Mouse (Mus musculus) CH12.LX (cell line): ENCODE data around the gene Crybg2. TPM values are rescaled to one million over a fixed set of nuclear protein-coding genes. Genes with fewer than 3 reads are reported as not detected.

ENCODE experiments used
- DNase-seq: peaks from one replicate; pipeline ENCODE4 v3.0.0-alpha.2; 2013; ENCODE audit errors: extremely low read depth
- H3K27ac ChIP-seq: 2 replicates; pipeline ENCODE4 v1.5.1; 2012; ENCODE audit warnings: low read depth, mild to moderate bottlenecking, control low read depth, moderate library complexity; ENCODE audit not compliant: insufficient read depth
- H3K27me3 ChIP-seq: replicated peaks from 2 replicates; pipeline ENCODE3; 2012; ENCODE audit warnings: inconsistent platforms
- H3K36me3 ChIP-seq, 2 experiments: replicated peaks in 1 of 2; 2 replicates each; pipeline versions ENCODE3 to v1.6.1; 2012; ENCODE audit warnings: inconsistent platforms in 1 of 2, low read length in 1 of 2, mild to moderate bottlenecking in 1 of 2, mixed read lengths in 1 of 2, moderate library complexity in 1 of 2; ENCODE audit not compliant: control insufficient read depth in 1 of 2, insufficient read depth in 1 of 2
- H3K4me1 ChIP-seq, 2 experiments: 2 replicates each; pipeline ENCODE4 v1.6.1; 2012; ENCODE audit warnings: inconsistent platforms in 1 of 2, moderate library complexity in 1 of 2; ENCODE audit not compliant: insufficient read depth in 2 of 2, control insufficient read depth in 1 of 2
- H3K4me2 ChIP-seq: 2 replicates; pipeline ENCODE4 v1.6.1; 2012; ENCODE audit warnings: low read depth, mild to moderate bottlenecking, control low read depth; ENCODE audit not compliant: poor library complexity, insufficient read depth, severe bottlenecking
- H3K4me3 ChIP-seq, 3 experiments: fragments of 150-350 bp in 1 of 3; sonication (generic) in 1 of 3; replicated peaks in 1 of 3; 2 replicates each; pipeline versions ENCODE3 to v1.5.1; 2011 to 2012; ENCODE audit warnings: low read depth in 2 of 3, low read length in 2 of 3, mild to moderate bottlenecking in 2 of 3, moderate library complexity in 2 of 3, control low read depth in 1 of 3, improper control_type of control experiment in 1 of 3, inconsistent platforms in 1 of 3, mixed read lengths in 1 of 3; ENCODE audit not compliant: poor library complexity in 1 of 3
- H3K79me2 ChIP-seq: replicated peaks from 2 replicates; pipeline ENCODE4 v1.6.1; 2012; ENCODE audit warnings: mild to moderate bottlenecking, moderate library complexity; ENCODE audit not compliant: control insufficient read depth, poor library complexity, insufficient read depth, severe bottlenecking; ENCODE audit errors: extremely low read depth
- H3K9ac ChIP-seq: 2 replicates; pipeline ENCODE4 v1.6.1; 2012; ENCODE audit warnings: low read depth, mild to moderate bottlenecking, control low read depth, moderate library complexity; ENCODE audit not compliant: insufficient read depth
- H3K9me3 ChIP-seq: replicated peaks from 2 replicates; pipeline ENCODE3; 2012; ENCODE audit warnings: low read length, inconsistent platforms, mixed read lengths
- CHD1 ChIP-seq: IDR thresholded peaks from 2 replicates; pipeline ENCODE4 v1.6.1; 2012; ENCODE audit warnings: low read depth, low read length, improper control_type of control experiment, inconsistent platforms
- CHD2 ChIP-seq: IDR thresholded peaks from 2 replicates; pipeline ENCODE4 v1.6.1; 2011; ENCODE audit warnings: low read length, improper control_type of control experiment
- EP300 ChIP-seq: IDR thresholded peaks from 2 replicates; pipeline ENCODE4 v1.6.1; 2011; ENCODE audit warnings: low read length, improper control_type of control experiment
- GABPA ChIP-seq: IDR thresholded peaks from 2 replicates; pipeline ENCODE4 v1.6.1; 2012; ENCODE audit warnings: low read depth, low read length, improper control_type of control experiment, inconsistent platforms; ENCODE audit not compliant: insufficient replicate concordance
- HCFC1 ChIP-seq: IDR thresholded peaks from 2 replicates; pipeline ENCODE4 v1.6.1; 2012; ENCODE audit warnings: low read depth, mild to moderate bottlenecking, inconsistent platforms, low read length, improper control_type of control experiment
- MAZ ChIP-seq: IDR thresholded peaks from 2 replicates; pipeline ENCODE4 v1.6.1; 2012; ENCODE audit warnings: low read depth, mild to moderate bottlenecking, inconsistent platforms, low read length, improper control_type of control experiment, moderate library complexity
- MXI1 ChIP-seq: IDR thresholded peaks from 2 replicates; pipeline ENCODE4 v1.6.1; 2011; ENCODE audit warnings: mild to moderate bottlenecking, low read depth, low read length, improper control_type of control experiment
- NRF1 ChIP-seq: IDR thresholded peaks from 2 replicates; pipeline ENCODE4 v1.6.1; 2014; ENCODE audit warnings: low read depth, mild to moderate bottlenecking, inconsistent platforms, low read length, improper control_type of control experiment, moderate library complexity
- POLR2A ChIP-seq: IDR thresholded peaks from 2 replicates; pipeline ENCODE4 v1.6.1; 2011; ENCODE audit warnings: low read depth, mild to moderate bottlenecking, improper control_type of control experiment, low read length
- POLR2AphosphoS2 ChIP-seq: IDR thresholded peaks from 2 replicates; pipeline ENCODE4 v1.6.1; 2011; ENCODE audit warnings: low read depth, low read length, improper control_type of control experiment
- RCOR1 ChIP-seq: conservative IDR thresholded peaks from 2 replicates; pipeline ENCODE4 v1.6.1; 2012; ENCODE audit warnings: low read depth, mild to moderate bottlenecking, inconsistent platforms, low read length, improper control_type of control experiment
- TBP ChIP-seq: conservative IDR thresholded peaks from 2 replicates; pipeline ENCODE4 v1.6.1; 2011; ENCODE audit warnings: low read depth, low read length, improper control_type of control experiment
- TCF12 ChIP-seq: IDR thresholded peaks from 2 replicates; pipeline ENCODE4 v1.6.1; 2014; ENCODE audit warnings: low read depth, mild to moderate bottlenecking, inconsistent platforms, low read length, improper control_type of control experiment
- ZC3H11A ChIP-seq: IDR thresholded peaks from 2 replicates; pipeline ENCODE4 v1.6.1; 2012; ENCODE audit warnings: low read depth, mild to moderate bottlenecking, inconsistent platforms, low read length, improper control_type of control experiment
- ZKSCAN1 ChIP-seq: IDR thresholded peaks from 2 replicates; pipeline ENCODE4 v1.6.1; 2012; ENCODE audit warnings: low read depth, inconsistent platforms, low read length, improper control_type of control experiment, borderline replicate concordance
- dilution Hi-C: fragments of 300-500 bp; cut with MboI; formaldehyde crosslinking; loops from 2 replicates; pipeline ENCODE4 v1.14.3; 2020; ENCODE audit warnings: low sequenced_read_pairs; ENCODE audit not compliant: extremely low pct_unique_long_range_greater_than_20kb, extremely low pct_ligation_motif_present
- in situ Hi-C: fragments of 300-500 bp; cut with MboI; formaldehyde crosslinking; loops from 3 replicates; pipeline ENCODE4 v1.14.3; 2019; ENCODE audit warnings: low sequenced_read_pairs, low pct_ligation_motif_present, low pct_unique_long_range_greater_than_20kb, mixed read lengths
- polyA plus RNA-seq: library from polyadenylated mRNA; unstranded; fragments of >175 nt; gene quantifications from 2 replicates; pipeline ENCODE4 v1.2.1, GENCODE M21; 2012; ENCODE audit warnings: low read depth; ENCODE audit not compliant: insufficient read length
- total RNA-seq, 2 experiments: library from RNA; depleted of rRNA; stranded (reverse); fragments of 300-350 nt in 1 of 2; fragments of >200 nt in 1 of 2; gene quantifications; 2 replicates each; pipeline ENCODE4 v1.2.3; 2012 to 2014

Gene Crybg2
- total and polyA plus RNA-seq, 3 experiments = 3.6 to 15.6 (median 9.2) TPM

DNA sequence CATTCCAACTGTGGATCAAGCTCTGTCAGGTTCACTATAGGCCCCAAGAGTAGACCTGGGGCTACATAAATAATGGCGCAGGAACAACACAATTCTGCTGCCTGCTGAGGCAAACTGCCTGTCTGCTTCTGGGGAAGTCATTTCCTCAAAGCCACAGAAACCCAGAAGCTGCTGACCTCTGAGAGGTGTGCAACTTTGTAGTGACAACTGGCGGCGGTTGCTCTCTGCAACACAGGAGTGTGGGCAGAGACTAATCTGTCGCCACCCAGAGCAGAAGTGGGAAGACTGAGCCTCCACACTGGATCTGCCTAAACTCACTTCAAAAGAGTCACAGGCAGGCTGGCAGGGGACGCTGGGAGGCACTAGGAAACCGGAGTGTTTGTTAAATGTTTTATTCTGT lies 68.9 kb downstream of the Crybg2 start:
- peaks cover 17 to 40% of the 10 kb centered on the region in 2 experiments for H3K4me1 ChIP-seq
- H3K27me3 ChIP-seq = no peaks in the 10 kb centered on the region
- H3K9ac ChIP-seq = 0 out of 2 replicates have a peak overlapping the region, but pooled peaks have one; percentile 73
- in situ Hi-C loops = loop anchor here (5.0 kb wide), 1 partner anchor 37 kb away; no protein-coding TSS in a partner anchor
- no peaks in the 10 kb centered on the region for H3K9me3 ChIP-seq
- TF ChIP-seq RCOR1 (no peak), EP300 (no peak), POLR2AphosphoS2 (no peak), GABPA (no peak), CHD1 (no peak), NRF1 (no peak), ZKSCAN1 (no peak), TBP (no peak)
- TF ChIP-seq, all 38 proteins: peak for 0
- Histone ChIP-seq H3K79me2 (peaks cover 6% of the 10 kb centered on the region; the same call in 1 of the 2 replicates), H3K4me2 (peak overlapping the region; percentile 91; the same call in 1 of the 2 replicates), H3K27ac (no peak overlapping the region), H3K4me3 (peak overlapping the region in 1 of 3 experiments; percentile 84), H3K36me3 (peaks cover 27 to 79% of the 10 kb centered on the region in 2 experiments)
- no peak for DNase-seq
- dilution Hi-C loops = no loop called here

DNA sequence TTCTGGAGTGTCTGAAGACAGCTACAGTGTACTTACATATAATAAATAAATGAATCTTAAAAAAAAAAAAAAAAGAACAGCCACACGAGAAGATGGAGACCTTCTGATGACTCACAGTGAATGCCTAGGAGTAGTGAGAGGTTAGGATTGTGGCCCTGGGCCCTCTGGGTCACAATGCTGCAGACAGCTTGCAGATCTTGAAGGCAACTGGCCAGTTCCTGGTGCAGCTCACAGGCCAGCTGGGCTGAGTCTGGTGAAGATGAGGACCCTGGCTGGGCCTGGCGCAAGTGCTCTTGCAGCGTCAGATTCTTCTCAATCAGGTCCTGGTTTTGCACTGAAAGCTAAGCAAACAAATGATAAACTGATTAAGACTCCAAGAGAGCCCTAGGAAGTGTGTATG lies 71.5 kb downstream of the Crybg2 start:
- H3K4me2 ChIP-seq = no peak overlapping the region
- H3K27me3 ChIP-seq = no peaks in the 10 kb centered on the region
- TF ChIP-seq MAZ = no peak
- no peak for TF ChIP-seq HCFC1
- no peak for TF ChIP-seq ZC3H11A
- TF ChIP-seq POLR2A = no peak
- no peak for TF ChIP-seq TCF12
- peaks cover 17 to 77% of the 10 kb centered on the region in 2 experiments for H3K36me3 ChIP-seq
- peaks cover 10 to 22% of the 10 kb centered on the region in 2 experiments for H3K4me1 ChIP-seq
- in situ Hi-C loops = loop anchor here (10.0 kb wide), 1 partner anchor 53 kb away; the partner anchor contains the start of gene Cep85
- no peak overlapping the region for H3K27ac ChIP-seq
- no peaks in the 10 kb centered on the region for H3K9me3 ChIP-seq
- peaks cover 6% of the 10 kb centered on the region; the same call in 1 of the 2 replicates for H3K79me2 ChIP-seq
- no peak for DNase-seq
- dilution Hi-C loops = no loop called here
- no peak overlapping the region for H3K9ac ChIP-seq
- H3K4me3 ChIP-seq = no peak overlapping the region

DNA sequence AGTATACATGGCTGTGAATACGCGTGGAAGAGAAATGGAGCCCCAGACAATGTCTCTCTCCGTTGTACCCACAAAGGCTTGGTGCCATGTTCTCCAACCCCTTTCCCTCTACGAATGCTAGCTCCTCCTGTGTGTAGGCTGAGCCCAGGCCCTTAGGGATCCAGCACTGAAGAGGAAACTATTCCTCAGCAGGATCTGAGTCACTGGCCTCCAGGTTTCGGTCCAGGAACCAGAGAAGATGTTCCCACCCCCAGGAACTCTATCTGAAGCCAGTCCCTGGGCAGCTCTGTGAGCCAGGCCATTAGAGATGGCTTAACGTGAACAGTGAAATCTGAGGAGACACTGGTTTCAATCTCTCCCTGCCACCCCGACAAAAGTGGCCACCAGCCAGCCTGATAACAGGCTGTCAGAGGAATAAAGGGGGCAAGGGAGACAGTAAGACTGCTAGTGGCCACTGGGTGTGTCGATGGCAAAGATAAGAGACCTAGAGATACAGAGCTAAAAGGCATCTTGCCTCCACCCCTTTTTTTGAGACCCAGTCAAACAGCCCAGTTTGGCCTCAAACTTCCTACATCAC lies 72.0 kb downstream of the Crybg2 start:
- Histone ChIP-seq H3K9me3 (no peaks in the 10 kb centered on the region), H3K27ac (no peak overlapping the region), H3K9ac (no peak overlapping the region)
- dilution Hi-C loops = no loop called here
- TF ChIP-seq CHD2 (no peak), MXI1 (no peak), POLR2A (no peak), HCFC1 (no peak)
- TF ChIP-seq, all 38 proteins: peak for 0
- Histone ChIP-seq H3K4me1 (peaks cover 6 to 17% of the 10 kb centered on the region in 2 experiments), H3K4me2 (no peak overlapping the region), H3K27me3 (no peaks in the 10 kb centered on the region), H3K79me2 (peaks cover 6% of the 10 kb centered on the region; the same call in 1 of the 2 replicates), H3K4me3 (no peak overlapping the region), H3K36me3 (peaks cover 20 to 77% of the 10 kb centered on the region in 2 experiments)
- in situ Hi-C loops = loop anchor here (10.0 kb wide), 1 partner anchor 52 kb away; the partner anchor contains the start of gene Cep85
- DNase-seq = no peak
